Mouse (Mus musculus): ENCODE measurements at regions not wholly inside any gene's neighbourhood (a gene's known extent, or its start where the extent isn't known, plus 50 kb on each side); places are given as distances from the start of the nearest gene placed in this dataset.

DNA sequence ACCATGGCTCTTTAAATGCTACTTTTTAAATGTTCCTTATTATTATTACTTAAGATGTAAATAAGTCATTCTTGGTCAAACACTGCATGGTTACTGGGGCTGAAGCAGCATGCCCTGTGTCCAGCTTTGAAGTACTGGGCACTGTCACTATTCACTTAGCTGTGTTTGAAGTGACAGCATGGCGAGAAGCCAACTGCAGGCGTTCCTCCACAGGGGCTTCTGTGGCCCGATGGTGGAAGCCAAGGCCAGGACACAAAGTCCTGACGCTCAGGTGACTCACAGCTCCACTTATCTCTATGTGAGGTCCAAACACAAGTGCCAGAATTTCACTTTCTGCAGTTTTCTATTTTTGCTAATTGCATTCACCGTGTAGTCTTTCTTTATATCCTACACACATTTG is 65.3 kb downstream of the Cdca7 start:
- no peak for DNase-seq (ENCODE audit: low read depth)

DNA sequence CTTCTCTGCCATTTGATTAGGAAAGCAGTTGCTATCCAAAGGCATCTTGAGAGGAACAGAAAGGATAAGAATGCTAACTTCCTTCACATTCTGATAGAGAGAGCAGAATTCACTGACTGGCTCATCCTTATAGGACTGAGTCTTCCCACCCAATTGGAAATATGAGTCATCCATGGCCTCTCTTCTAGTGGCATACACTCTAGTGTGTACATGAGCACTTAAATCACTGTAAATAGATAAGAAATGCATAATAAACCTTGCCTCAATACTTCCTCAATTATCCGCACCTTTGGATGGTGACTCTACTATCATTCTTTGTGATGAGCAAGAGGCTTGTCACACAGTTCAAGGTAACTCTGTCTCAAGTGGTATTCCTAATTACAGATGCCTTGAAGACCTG is 69.5 kb downstream of the Cdca7 start:
- DNase-seq (ENCODE audit: low read depth) = no peak

DNA sequence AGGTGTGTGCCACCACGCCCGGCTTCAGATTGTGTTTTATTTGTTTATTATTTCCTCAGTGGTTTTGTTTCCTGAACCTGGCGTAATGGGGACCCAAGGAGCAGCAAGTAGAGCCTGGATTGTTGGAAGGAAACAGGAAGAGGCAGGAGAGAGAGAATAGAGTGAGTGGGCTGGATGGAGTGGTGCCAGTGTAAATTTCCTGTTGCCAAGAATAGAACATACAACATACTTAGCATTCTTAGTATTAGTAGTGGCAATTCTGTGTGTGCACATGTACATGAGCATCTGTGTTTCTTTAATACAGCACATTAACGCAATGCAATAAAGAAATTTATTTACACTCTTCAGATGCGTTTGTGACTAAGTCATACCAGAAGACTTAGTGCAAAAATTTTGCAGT is 70.5 kb downstream of the Cdca7 start:
- no peak for DNase-seq (ENCODE audit: low read depth)

DNA sequence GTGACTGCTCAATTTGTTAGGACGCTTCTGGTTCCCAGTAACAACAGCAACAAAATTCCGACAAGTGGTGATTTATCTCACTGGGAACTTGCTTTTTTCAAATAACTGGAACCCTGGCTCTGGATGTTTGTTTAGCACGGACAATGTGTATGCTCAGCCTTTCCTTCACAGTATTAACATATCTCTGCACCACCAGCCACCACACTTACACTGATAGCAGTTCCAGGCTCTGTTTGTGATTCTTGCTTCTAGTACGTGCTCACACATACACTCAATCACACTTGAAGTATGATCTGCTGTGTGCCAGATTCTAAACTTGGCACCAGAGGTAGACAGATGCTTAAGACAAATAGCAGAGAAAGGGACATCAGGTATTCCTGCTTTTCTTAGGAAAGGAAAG is 71.0 kb downstream of the Cdca7 start:
- DNase-seq (ENCODE audit: low read depth) = no peak

DNA sequence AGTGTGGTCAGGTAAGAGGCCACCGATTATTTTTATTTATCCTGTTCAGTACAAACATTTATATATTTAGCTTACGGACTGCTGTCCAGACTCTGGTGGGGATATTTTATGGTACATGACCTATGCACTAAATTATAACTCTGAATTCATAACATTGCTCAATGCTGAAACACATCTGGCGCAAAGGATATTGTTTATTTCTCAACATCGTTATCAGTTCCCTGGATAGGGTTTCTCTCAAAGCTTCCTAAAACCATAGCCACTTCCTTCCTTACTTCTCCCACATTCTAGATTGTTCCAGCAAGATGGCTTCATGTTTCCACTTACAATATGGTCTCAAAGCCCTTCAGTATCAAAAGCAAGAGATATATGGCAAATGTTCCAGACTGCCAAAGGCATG is 75.3 kb downstream of the Cdca7 start:
- DNase-seq (ENCODE audit: low read depth) = no peak

- DNase-seq (ENCODE audit: low read depth) = no peak
These were observed 78.6 kb downstream of the Cdca7 start for GRCm38 (mm10) chr2:72554603-72555002.

DNA sequence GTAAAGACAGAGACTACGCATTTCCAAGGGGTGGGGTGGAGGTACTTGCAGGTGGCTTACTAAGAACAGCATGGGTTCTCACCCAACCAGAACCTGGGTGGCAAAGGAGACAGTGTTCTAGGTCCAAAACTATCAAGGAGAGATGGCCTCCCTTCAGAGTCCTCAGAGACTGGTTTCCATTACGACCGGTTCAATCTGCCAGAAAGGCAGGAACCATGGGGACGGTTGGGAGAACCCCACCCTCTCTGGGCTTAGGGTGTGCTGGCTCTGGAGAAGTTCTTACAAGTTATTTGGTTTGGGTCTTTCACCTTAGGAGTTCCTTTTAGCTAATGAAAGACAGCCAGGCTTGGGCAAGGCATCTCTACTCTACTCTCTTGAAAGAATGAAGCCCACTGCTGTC is 79.2 kb downstream of the Cdca7 start:
- DNase-seq (ENCODE audit: low read depth) = no peak

DNA sequence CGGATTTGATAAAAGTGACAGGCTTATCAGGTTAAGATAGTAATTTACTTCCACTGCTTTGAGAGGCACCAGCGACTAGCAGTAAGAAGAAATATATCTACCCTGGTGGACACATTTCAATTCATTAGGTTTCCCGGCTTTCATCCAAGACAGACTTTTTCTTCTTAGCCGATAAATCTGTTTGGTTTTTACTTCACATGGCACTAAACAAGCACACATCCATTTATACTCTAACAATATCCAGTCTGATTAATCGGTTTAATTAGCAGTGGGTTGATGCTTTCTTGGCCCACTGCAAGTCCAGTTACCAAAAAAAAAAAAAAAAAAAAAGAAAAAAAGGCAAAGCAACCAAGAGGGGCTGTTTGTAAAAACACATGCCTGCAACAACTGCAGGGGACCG is 79.6 kb downstream of the Cdca7 start:
- no peak for DNase-seq (ENCODE audit: low read depth)

DNA sequence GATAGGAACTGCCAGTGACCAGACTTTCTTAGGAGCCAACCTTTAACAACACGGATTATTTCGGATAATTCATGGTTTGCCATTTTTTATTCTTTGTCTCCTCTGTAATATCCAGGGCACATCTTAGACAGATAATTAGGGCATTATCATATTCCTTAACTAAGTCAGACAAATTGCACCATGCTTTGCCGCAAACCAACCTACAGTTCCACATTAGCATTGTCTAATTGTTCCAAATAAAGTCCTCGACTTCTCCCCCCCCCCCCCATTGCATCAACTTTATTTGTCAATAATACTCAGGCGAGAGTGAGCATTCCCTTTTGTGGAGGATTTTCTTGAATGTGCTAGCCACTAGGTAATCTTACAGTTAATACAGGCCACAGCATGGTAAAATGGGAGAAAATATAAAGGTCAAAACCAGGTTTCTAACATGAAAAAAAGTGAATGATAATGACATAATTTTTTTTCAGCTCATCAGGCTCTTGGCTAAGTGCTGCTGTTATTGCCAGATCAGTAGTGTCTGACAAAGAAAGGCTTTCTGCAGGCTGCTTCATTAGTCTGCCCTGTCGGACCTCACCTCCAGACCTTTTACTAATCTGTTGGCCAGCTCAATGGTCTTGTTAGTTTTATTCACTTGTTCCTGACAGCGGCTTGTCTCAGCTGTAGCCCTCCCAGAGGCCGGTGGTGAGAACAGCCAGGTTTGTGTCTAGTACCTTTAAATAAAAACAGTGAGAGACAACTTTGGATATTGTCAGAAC is 80.3 kb downstream of the Cdca7 start:
- DNase-seq (ENCODE audit: low read depth) = no peak

DNA sequence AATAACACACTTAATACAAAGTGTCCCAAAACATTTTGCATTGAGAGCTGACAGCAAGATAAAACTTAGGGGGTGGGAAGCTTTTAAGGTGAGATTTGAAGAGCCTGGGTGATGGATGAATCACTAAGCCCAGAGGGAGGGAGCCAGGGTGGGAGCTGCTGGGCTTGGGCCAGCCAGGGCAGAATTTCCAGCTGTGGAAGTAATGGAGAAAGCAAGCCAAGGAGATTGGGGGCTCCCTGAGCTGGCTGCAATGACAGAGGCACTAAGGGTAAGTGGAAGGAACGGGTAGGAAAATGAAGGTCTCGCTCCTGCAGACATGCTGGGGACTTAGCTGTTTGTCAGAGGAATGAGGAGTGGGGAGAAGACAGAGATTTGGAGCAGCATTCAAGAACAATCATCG is 81.2 kb downstream of the Cdca7 start:
- DNase-seq (ENCODE audit: low read depth) = no peak

DNA sequence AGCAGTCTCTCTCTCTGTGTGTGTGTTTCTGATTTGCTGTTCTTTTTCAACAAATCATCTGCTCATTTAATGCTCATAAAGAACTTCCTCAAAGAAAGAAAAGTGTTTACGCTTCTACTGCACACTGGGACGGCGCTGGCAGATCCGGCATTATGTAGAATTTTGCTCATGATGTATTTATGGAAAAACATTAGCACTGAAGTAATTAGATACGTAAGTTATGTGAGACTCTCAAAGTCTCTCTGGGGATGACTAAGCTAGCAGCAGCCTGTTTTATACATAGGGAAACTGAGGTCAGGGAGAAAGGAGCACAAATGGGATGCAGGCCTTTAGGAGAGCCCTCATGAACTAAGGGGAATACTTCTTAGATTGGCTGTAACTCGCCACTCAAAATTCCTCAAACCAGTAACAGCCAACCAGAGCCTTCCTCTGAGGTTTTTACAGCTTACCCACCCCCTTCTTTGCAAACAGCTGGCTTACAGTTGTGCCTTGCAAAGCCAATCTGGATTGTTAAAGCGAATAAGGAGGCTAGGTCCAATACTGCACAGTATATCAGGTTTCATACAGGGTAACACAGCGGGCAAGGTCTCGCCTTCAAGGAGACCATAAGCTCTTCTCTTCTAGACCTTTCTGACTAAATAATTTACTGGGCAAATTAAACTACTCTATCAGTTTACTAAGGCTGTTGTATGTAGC is 81.8 kb downstream of the Cdca7 start:
- DNase-seq (ENCODE audit: low read depth) = no peak

- no peak for DNase-seq (ENCODE audit: low read depth)
These were observed 85.4 kb downstream of the Cdca7 start for GRCm38 (mm10) chr2:72561383-72561782.

DNA sequence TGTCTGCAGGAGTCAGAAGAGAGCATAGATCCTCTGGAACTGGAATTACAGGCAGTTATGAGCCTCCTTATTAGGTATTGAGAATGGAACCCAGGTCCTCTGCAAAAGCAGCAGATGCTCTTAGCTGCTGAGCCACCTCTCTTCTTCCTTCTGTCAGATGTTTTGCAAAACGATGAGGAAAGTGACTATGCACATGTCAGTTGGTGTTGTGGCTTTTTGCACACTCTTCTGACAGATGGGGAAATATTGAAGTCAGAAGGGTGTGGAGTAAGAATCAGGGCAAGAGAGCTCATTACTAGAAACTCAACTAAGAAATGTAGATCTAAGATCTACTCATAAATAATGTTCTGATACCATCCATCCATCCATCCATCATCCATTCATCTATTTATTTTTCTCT is 102.4 kb downstream of the Cdca7 start:
- DNase-seq (ENCODE audit: low read depth) = no peak

GRCm38 (mm10) chr2:72581136-72581535 is 105.2 kb downstream of the Cdca7 start:
- no peak for DNase-seq (ENCODE audit: low read depth)

DNA sequence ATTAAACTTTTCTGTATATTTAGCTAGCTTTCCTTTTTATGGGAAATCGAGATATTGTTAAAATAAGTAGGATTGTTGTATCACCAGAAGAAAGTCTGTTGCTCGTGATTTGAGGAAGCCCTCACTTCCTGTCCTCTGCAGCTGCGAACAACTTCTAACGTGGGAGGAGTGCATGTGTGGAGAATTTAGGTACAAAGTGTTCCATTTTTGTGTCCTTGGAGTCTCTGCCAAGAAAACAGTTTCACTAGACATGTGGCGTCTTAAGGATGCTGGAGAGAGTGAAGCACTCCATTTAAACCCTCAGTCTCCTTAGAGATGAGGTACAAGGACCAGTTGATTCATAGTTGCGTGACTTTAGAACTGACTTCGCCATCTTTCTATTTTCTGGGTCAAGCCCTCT is 112.9 kb downstream of the Cdca7 start:
- peak; percentile 5 for DNase-seq (ENCODE audit: low read depth)

DNA sequence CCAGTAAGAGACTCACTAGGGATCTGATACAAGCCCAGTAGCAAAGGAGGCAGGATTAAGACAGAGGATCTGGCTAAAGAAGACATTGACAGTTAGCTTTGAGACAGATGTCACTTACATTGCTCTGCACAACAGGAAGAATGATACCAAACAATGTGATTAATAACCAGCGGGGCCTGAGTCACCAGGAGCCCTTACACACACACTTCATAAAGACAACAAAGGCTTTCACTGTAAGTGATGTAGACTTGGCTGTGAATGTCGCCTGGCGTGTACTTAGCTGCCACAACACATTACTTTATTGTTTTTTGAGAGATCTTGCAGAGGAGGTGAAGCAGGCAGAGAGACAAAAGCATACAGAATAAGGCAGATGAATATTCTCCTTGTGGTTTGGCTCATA is 116.1 kb downstream of the Cdca7 start:
- no peak for DNase-seq (ENCODE audit: low read depth)

GRCm38 (mm10) chr2:72596994-72597925 is 121.3 kb downstream of the Cdca7 start:
- DNase-seq (ENCODE audit: low read depth) = no peak

GRCm38 (mm10) chr2:72597941-72598340 is 122.0 kb downstream of the Cdca7 start:
- DNase-seq (ENCODE audit: low read depth) = no peak

DNA sequence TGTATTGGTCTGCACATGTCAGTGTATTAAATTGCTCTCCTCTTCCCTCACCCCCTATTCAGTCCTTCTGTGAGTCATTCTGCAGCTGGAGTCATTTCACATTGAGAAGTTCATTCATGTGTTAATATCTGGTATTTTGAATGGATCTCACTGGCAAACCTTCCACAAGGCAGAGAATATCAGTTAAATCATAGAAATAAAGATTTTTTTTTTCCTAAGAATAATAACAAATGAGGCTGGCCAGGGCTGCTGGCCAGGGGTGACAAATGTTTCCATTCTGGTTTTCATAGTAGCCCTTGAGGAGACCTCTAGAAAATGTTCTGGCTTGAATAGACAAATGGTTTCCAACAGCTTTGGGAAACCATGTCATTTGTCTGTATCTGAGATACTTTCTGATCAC is 124.8 kb downstream of the Cdca7 start:
- DNase-seq (ENCODE audit: low read depth) = no peak

GRCm38 (mm10) chr2:72602152-72602551 is 126.2 kb downstream of the Cdca7 start:
- no peak for DNase-seq (ENCODE audit: low read depth)

GRCm38 (mm10) chr2:72612221-72612620 is 136.3 kb downstream of the Cdca7 start:
- no peak for DNase-seq (ENCODE audit: low read depth)

GRCm38 (mm10) chr2:72614256-72614655 is 138.3 kb downstream of the Cdca7 start:
- no peak for DNase-seq (ENCODE audit: low read depth)

DNA sequence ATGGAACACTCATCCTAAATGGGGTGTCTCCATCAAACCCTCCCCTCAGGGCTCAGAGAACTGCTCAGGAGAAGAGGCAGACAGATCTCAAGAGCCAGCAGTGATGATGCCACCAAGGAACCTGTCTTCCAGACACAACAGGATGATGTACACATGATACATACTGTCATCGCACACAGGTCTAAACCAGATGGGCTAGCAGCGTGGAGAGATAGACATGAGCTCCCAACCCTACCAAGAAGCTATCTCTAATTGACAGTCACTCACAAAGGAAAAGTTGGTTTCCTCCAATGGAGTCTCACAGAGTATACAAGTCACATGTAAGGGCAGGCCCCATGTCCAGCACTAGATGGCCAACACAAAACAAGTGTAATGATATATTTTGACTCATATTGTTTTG is 139.9 kb downstream of the Cdca7 start:
- DNase-seq (ENCODE audit: low read depth) = no peak
